Mouse (Mus musculus) lung, postnatal 0 days (tissue): ENCODE measurements around the gene Mesp2. TPM values are rescaled to one million over a fixed set of nuclear protein-coding genes. Genes with fewer than 3 reads are reported as not detected.
A peak's percentile ranks its signal among the peaks of the same experiment; 100 is the strongest.

ENCODE experiments used
- ATAC-seq: fragments of 200-750 bp; cut with Nextera tagmentation; 2 replicates; pipeline ENCODE4 v1.8.0; 2017; ENCODE audit warnings: moderate library complexity
- DNase-seq: peaks from one replicate; pipeline ENCODE4 v3.0.0-alpha.2; 2016; ENCODE audit warnings: low spot score
- H3K27ac ChIP-seq: fragments of 300-500 bp; sonication (generic); 2 replicates; pipeline ENCODE4 v1.5.1; 2014; ENCODE audit warnings: antibody characterized with exemption, mild to moderate bottlenecking, low read length, mixed read lengths
- H3K27me3 ChIP-seq: fragments of 300-500 bp; sonication (generic); replicated peaks from 2 replicates; pipeline ENCODE4 v1.6.1; 2014; ENCODE audit warnings: low read length, mixed read lengths; ENCODE audit not compliant: insufficient read depth
- H3K36me3 ChIP-seq: fragments of 300-500 bp; sonication (generic); 2 replicates; pipeline ENCODE4 v1.6.1; 2014; ENCODE audit warnings: low read length, mixed read lengths; ENCODE audit not compliant: insufficient read depth
- H3K4me1 ChIP-seq: fragments of 300-500 bp; sonication (generic); 2 replicates; pipeline ENCODE4 v1.6.1; 2014; ENCODE audit warnings: antibody characterized with exemption, low read depth, low read length, mixed read lengths; ENCODE audit not compliant: insufficient read depth
- H3K4me2 ChIP-seq: fragments of 300-500 bp; sonication (generic); replicated peaks from 2 replicates; pipeline ENCODE4 v1.6.1; 2014; ENCODE audit warnings: low read depth, mild to moderate bottlenecking, low read length, moderate library complexity, mixed read lengths
- H3K4me3 ChIP-seq: fragments of 300-500 bp; sonication (generic); 2 replicates; pipeline ENCODE4 v1.5.1; 2014; ENCODE audit warnings: low read depth, low read length
- H3K9ac ChIP-seq: fragments of 300-500 bp; sonication (generic); replicated peaks from 2 replicates; pipeline ENCODE4 v1.6.1; 2014; ENCODE audit warnings: low read depth, mild to moderate bottlenecking
- H3K9me3 ChIP-seq: fragments of 300-500 bp; sonication (generic); 2 replicates; pipeline ENCODE4 v1.6.1; 2016; ENCODE audit warnings: low read length, mixed read lengths
- CTCF ChIP-seq: IDR thresholded peaks from 2 replicates; pipeline ENCODE4 v1.5.1; 2016; ENCODE audit warnings: antibody characterized with exemption, mild to moderate bottlenecking
- EP300 ChIP-seq: IDR thresholded peaks from 2 replicates; pipeline ENCODE4 v1.6.1; 2016; ENCODE audit warnings: antibody characterized with exemption, mild to moderate bottlenecking, control low read depth
- WGBS: fragments of 180-500 bp; shearing (Covaris S2); extraction: QIAGEN DNeasy Blood & Tissue Kit; methylation state at CpG from one replicate; pipeline ENCODE4 v1.1.7; 2014; 5-methylcytosine and 5-hydroxymethylcytosine counted together
- polyA plus RNA-seq: library from polyadenylated mRNA; unstranded; fragments of >200 nt; fragmentation: Nextera tagmentation; extraction: Ambion mirVana; gene quantifications from 2 replicates; pipeline ENCODE4 v1.2.1, GENCODE M21; 2015

Gene Mesp2
- polyA plus RNA-seq, 1 experiment from 2014 or later: 0.99 TPM

- no peak overlapping the region for H3K9ac ChIP-seq
- DNase-seq (peak; percentile 23), ATAC-seq (0 out of 2 replicates have a peak, but pooled peaks have one; percentile 19)
- TF ChIP-seq CTCF (no peak), EP300 (no peak)
- H3K4me1 ChIP-seq: no peaks in the 10 kb centered on the region
- no peak overlapping the region for H3K27ac ChIP-seq
- H3K36me3 ChIP-seq: no peaks in the 10 kb centered on the region
- H3K9me3 ChIP-seq: no peaks in the 10 kb centered on the region
- H3K4me2 ChIP-seq: no peak overlapping the region
- WGBS: 37% methylated on average over 11 of the region's 11 CpGs
- no peaks in the 10 kb centered on the region for H3K27me3 ChIP-seq
- no peak overlapping the region for H3K4me3 ChIP-seq
Observed at GRCm38 (mm10) chr7:79858202-79858934, 47.8 kb downstream of the Mesp2 start.

GRCm38 (mm10) chr7:79858956-79859630, 48.6 kb downstream of the Mesp2 start:
- H3K4me1 ChIP-seq: no peaks in the 10 kb centered on the region
- H3K36me3 ChIP-seq: no peaks in the 10 kb centered on the region
- ATAC-seq (no peak), DNase-seq (peak; percentile 24)
- no peaks in the 10 kb centered on the region for H3K9me3 ChIP-seq
- no peaks in the 10 kb centered on the region for H3K27me3 ChIP-seq
- no peak overlapping the region for H3K4me3 ChIP-seq
- no peak for TF ChIP-seq EP300
- TF ChIP-seq CTCF: no peak
- no peak overlapping the region for H3K4me2 ChIP-seq
- 59% methylated on average over 9 of the region's 9 CpGs for WGBS
- no peak overlapping the region for H3K9ac ChIP-seq
- no peak overlapping the region for H3K27ac ChIP-seq

GRCm38 (mm10) chr7:79860811-79861210, 50.3 kb downstream of the Mesp2 start, which contains the start of gene Anpep:
TSS of gene Anpep (minus strand) at chr7:79861059.
- ATAC-seq (no peak), DNase-seq (no peak)
- Histone ChIP-seq H3K27me3 (no peaks in the 10 kb centered on the region), H3K36me3 (no peaks in the 10 kb centered on the region), H3K9ac (no peak within 1 kb of the TSS), H3K4me2 (no peak within 1 kb of the TSS), H3K27ac (no peak within 1 kb of the TSS), H3K4me1 (no peaks in the 10 kb centered on the region), H3K4me3 (no peak within 1 kb of the TSS), H3K9me3 (no peaks in the 10 kb centered on the region)
- no peak for TF ChIP-seq EP300
- no peak for TF ChIP-seq CTCF
- WGBS: 66% methylated on average over 9 of the region's 9 CpGs

GRCm38 (mm10) chr7:79861794-79862193, 51.3 kb downstream of the Mesp2 start:
- Histone ChIP-seq H3K36me3 (no peaks in the 10 kb centered on the region), H3K4me1 (no peaks in the 10 kb centered on the region), H3K9ac (no peak overlapping the region), H3K9me3 (no peaks in the 10 kb centered on the region), H3K27ac (no peak overlapping the region), H3K4me3 (no peak overlapping the region), H3K4me2 (no peak overlapping the region), H3K27me3 (no peaks in the 10 kb centered on the region)
- no peak for TF ChIP-seq CTCF
- no peak for TF ChIP-seq EP300
- ATAC-seq (no peak), DNase-seq (no peak)
- 86% methylated on average over 8 of the region's 8 CpGs for WGBS

Other genes with a start within 250 kb of the Mesp2 start
- gene Rhcg, start 193.1 kb upstream of the Mesp2 start, polyA plus RNA-seq: 0.05 TPM in 1 of 2 replicates, not detected in the other
- gene Ticrr, start 150.5 kb upstream of the Mesp2 start, polyA plus RNA-seq: 0.35 and 0.37 TPM in 2 replicates
- 1.6 and 1.7 TPM in 2 replicates for gene Kif7, start 95.0 kb upstream of the Mesp2 start, polyA plus RNA-seq
- gene Plin1, start 77.8 kb upstream of the Mesp2 start, polyA plus RNA-seq: 0.45 and 0.60 TPM in 2 replicates
- gene Pex11a, start 67.6 kb upstream of the Mesp2 start, polyA plus RNA-seq: 17.8 and 23.9 TPM in 2 replicates
- 1.6 and 2.0 TPM in 2 replicates for gene Wdr93, start 67.6 kb upstream of the Mesp2 start, polyA plus RNA-seq
- 0.11 and 0.21 TPM in 2 replicates for gene Mesp1, start 16.9 kb upstream of the Mesp2 start, polyA plus RNA-seq
- gene Anpep, start 50.3 kb downstream of the Mesp2 start, polyA plus RNA-seq: 11.6 TPM in 2 replicates
- 11.8 and 12.0 TPM in 2 replicates for gene Ap3s2, start 109.9 kb downstream of the Mesp2 start, polyA plus RNA-seq
- gene Arpin, start 124.6 kb downstream of the Mesp2 start, polyA plus RNA-seq: 22.6 and 25.1 TPM in 2 replicates
- 11.1 and 12.9 TPM in 2 replicates for gene Zfp710, start 214.1 kb downstream of the Mesp2 start, polyA plus RNA-seq